Mouse (Mus musculus) CH12.LX (cell line): ENCODE results near the gene Tle6. TPM values are rescaled to one million over a fixed set of nuclear protein-coding genes. Genes with fewer than 3 reads are reported as not detected.
"Not testable (repeated sequence)": the region's sequence is repeated elsewhere in the genome, so short reads cannot be mapped to it uniquely, and the experiment has no call there.

Experiments
- DNase-seq: peaks from one replicate; pipeline ENCODE4 v3.0.0-alpha.2; 2013; ENCODE audit errors: extremely low read depth
- H3K27ac ChIP-seq: 2 replicates; pipeline ENCODE4 v1.5.1; 2012; ENCODE audit warnings: low read depth, mild to moderate bottlenecking, control low read depth, moderate library complexity; ENCODE audit not compliant: insufficient read depth
- H3K27me3 ChIP-seq: replicated peaks from 2 replicates; pipeline ENCODE3; 2012; ENCODE audit warnings: inconsistent platforms
- H3K36me3 ChIP-seq, 2 experiments: replicated peaks in 1 of 2; 2 replicates each; pipeline versions ENCODE3 to v1.6.1; 2012; ENCODE audit warnings: inconsistent platforms in 1 of 2, low read length in 1 of 2, mild to moderate bottlenecking in 1 of 2, mixed read lengths in 1 of 2, moderate library complexity in 1 of 2; ENCODE audit not compliant: control insufficient read depth in 1 of 2, insufficient read depth in 1 of 2
- H3K4me1 ChIP-seq, 2 experiments: 2 replicates each; pipeline ENCODE4 v1.6.1; 2012; ENCODE audit warnings: inconsistent platforms in 1 of 2, moderate library complexity in 1 of 2; ENCODE audit not compliant: insufficient read depth in 2 of 2, control insufficient read depth in 1 of 2
- H3K4me2 ChIP-seq: 2 replicates; pipeline ENCODE4 v1.6.1; 2012; ENCODE audit warnings: low read depth, mild to moderate bottlenecking, control low read depth; ENCODE audit not compliant: poor library complexity, insufficient read depth, severe bottlenecking
- H3K4me3 ChIP-seq, 3 experiments: fragments of 150-350 bp in 1 of 3; sonication (generic) in 1 of 3; replicated peaks in 1 of 3; 2 replicates each; pipeline versions ENCODE3 to v1.5.1; 2011 to 2012; ENCODE audit warnings: low read depth in 2 of 3, low read length in 2 of 3, mild to moderate bottlenecking in 2 of 3, moderate library complexity in 2 of 3, control low read depth in 1 of 3, improper control_type of control experiment in 1 of 3, inconsistent platforms in 1 of 3, mixed read lengths in 1 of 3; ENCODE audit not compliant: poor library complexity in 1 of 3
- H3K79me2 ChIP-seq: replicated peaks from 2 replicates; pipeline ENCODE4 v1.6.1; 2012; ENCODE audit warnings: mild to moderate bottlenecking, moderate library complexity; ENCODE audit not compliant: control insufficient read depth, poor library complexity, insufficient read depth, severe bottlenecking; ENCODE audit errors: extremely low read depth
- H3K9ac ChIP-seq: 2 replicates; pipeline ENCODE4 v1.6.1; 2012; ENCODE audit warnings: low read depth, mild to moderate bottlenecking, control low read depth, moderate library complexity; ENCODE audit not compliant: insufficient read depth
- H3K9me3 ChIP-seq: replicated peaks from 2 replicates; pipeline ENCODE3; 2012; ENCODE audit warnings: low read length, inconsistent platforms, mixed read lengths
- BHLHE40 ChIP-seq: IDR thresholded peaks from 2 replicates; pipeline ENCODE4 v1.6.1; 2011; ENCODE audit warnings: mild to moderate bottlenecking, low read depth, low read length, improper control_type of control experiment
- CHD2 ChIP-seq: IDR thresholded peaks from 2 replicates; pipeline ENCODE4 v1.6.1; 2011; ENCODE audit warnings: low read length, improper control_type of control experiment
- CTCF ChIP-seq, 2 experiments: IDR thresholded peaks in 1 of 2; conservative IDR thresholded peaks in 1 of 2; 2 replicates each; pipeline ENCODE4 v1.5.1; 2011 to 2012; ENCODE audit warnings: low read depth in 2 of 2, low read length in 2 of 2, improper control_type of control experiment in 1 of 2, inconsistent platforms in 1 of 2, mild to moderate bottlenecking in 1 of 2, moderate library complexity in 1 of 2
- E2F4 ChIP-seq: IDR thresholded peaks from 2 replicates; pipeline ENCODE4 v1.6.1; 2011; ENCODE audit warnings: low read depth, low read length, improper control_type of control experiment; ENCODE audit not compliant: insufficient replicate concordance
- EP300 ChIP-seq: IDR thresholded peaks from 2 replicates; pipeline ENCODE4 v1.6.1; 2011; ENCODE audit warnings: low read length, improper control_type of control experiment
- ETS1 ChIP-seq: conservative IDR thresholded peaks from 2 replicates; pipeline ENCODE4 v1.6.1; 2012; ENCODE audit warnings: low read depth, mild to moderate bottlenecking, inconsistent platforms, low read length, improper control_type of control experiment, moderate library complexity
- HCFC1 ChIP-seq: IDR thresholded peaks from 2 replicates; pipeline ENCODE4 v1.6.1; 2012; ENCODE audit warnings: low read depth, mild to moderate bottlenecking, inconsistent platforms, low read length, improper control_type of control experiment
- IRF4 ChIP-seq: IDR thresholded peaks from 2 replicates; pipeline ENCODE4 v1.6.1; 2014; ENCODE audit warnings: low read depth, mild to moderate bottlenecking, inconsistent platforms, low read length, improper control_type of control experiment
- JUN ChIP-seq: IDR thresholded peaks from 2 replicates; pipeline ENCODE4 v1.6.1; 2011; ENCODE audit warnings: low read depth, mild to moderate bottlenecking, low read length, improper control_type of control experiment, moderate library complexity; ENCODE audit not compliant: insufficient read depth
- KAT2A ChIP-seq: IDR thresholded peaks from 2 replicates; pipeline ENCODE4 v1.6.1; 2012; ENCODE audit warnings: low read length, improper control_type of control experiment, inconsistent platforms; ENCODE audit not compliant: insufficient replicate concordance
- MAX ChIP-seq: IDR thresholded peaks from 2 replicates; pipeline ENCODE4 v1.6.1; 2011; ENCODE audit warnings: low read length, improper control_type of control experiment
- MXI1 ChIP-seq: IDR thresholded peaks from 2 replicates; pipeline ENCODE4 v1.6.1; 2011; ENCODE audit warnings: mild to moderate bottlenecking, low read depth, low read length, improper control_type of control experiment
- NELFE ChIP-seq: IDR thresholded peaks from 2 replicates; pipeline ENCODE4 v1.6.1; 2011; ENCODE audit warnings: low read depth, low read length, improper control_type of control experiment
- POLR2AphosphoS2 ChIP-seq: IDR thresholded peaks from 2 replicates; pipeline ENCODE4 v1.6.1; 2011; ENCODE audit warnings: low read depth, low read length, improper control_type of control experiment
- SIN3A ChIP-seq: IDR thresholded peaks from 2 replicates; pipeline ENCODE4 v1.6.1; 2012; ENCODE audit warnings: low read length, improper control_type of control experiment, inconsistent platforms
- SMC3 ChIP-seq: IDR thresholded peaks from 2 replicates; pipeline ENCODE4 v1.6.1; 2011; ENCODE audit warnings: low read depth, low read length, improper control_type of control experiment
- TCF12 ChIP-seq: IDR thresholded peaks from 2 replicates; pipeline ENCODE4 v1.6.1; 2014; ENCODE audit warnings: low read depth, mild to moderate bottlenecking, inconsistent platforms, low read length, improper control_type of control experiment
- USF2 ChIP-seq: conservative IDR thresholded peaks from 2 replicates; pipeline ENCODE4 v1.6.1; 2011; ENCODE audit warnings: low read depth, low read length, improper control_type of control experiment
- ZKSCAN1 ChIP-seq: IDR thresholded peaks from 2 replicates; pipeline ENCODE4 v1.6.1; 2012; ENCODE audit warnings: low read depth, inconsistent platforms, low read length, improper control_type of control experiment, borderline replicate concordance
- ZMIZ1 ChIP-seq: IDR thresholded peaks from 2 replicates; pipeline ENCODE4 v1.6.1; 2012; ENCODE audit warnings: low read depth, mild to moderate bottlenecking, inconsistent platforms, low read length, improper control_type of control experiment
- dilution Hi-C: fragments of 300-500 bp; cut with MboI; formaldehyde crosslinking; loops from 2 replicates; pipeline ENCODE4 v1.14.3; 2020; ENCODE audit warnings: low sequenced_read_pairs; ENCODE audit not compliant: extremely low pct_unique_long_range_greater_than_20kb, extremely low pct_ligation_motif_present
- in situ Hi-C: fragments of 300-500 bp; cut with MboI; formaldehyde crosslinking; loops from 3 replicates; pipeline ENCODE4 v1.14.3; 2019; ENCODE audit warnings: low sequenced_read_pairs, low pct_ligation_motif_present, low pct_unique_long_range_greater_than_20kb, mixed read lengths
- polyA plus RNA-seq: library from polyadenylated mRNA; unstranded; fragments of >175 nt; gene quantifications from 2 replicates; pipeline ENCODE4 v1.2.1, GENCODE M21; 2012; ENCODE audit warnings: low read depth; ENCODE audit not compliant: insufficient read length
- total RNA-seq, 2 experiments: library from RNA; depleted of rRNA; stranded (reverse); fragments of 300-350 nt in 1 of 2; fragments of >200 nt in 1 of 2; gene quantifications; 2 replicates each; pipeline ENCODE4 v1.2.3; 2012 to 2014

Gene Tle6
- total and polyA plus RNA-seq, 3 experiments = 0.39 to 1.3 (median 1.2) TPM

- Histone ChIP-seq H3K4me2 (no peak overlapping the region), H3K27ac (no peak overlapping the region), H3K36me3 (no peaks in the 10 kb centered on the region), H3K9me3 (no peaks in the 10 kb centered on the region), H3K79me2 (no peaks in the 10 kb centered on the region), H3K9ac (no peak overlapping the region), H3K4me3 (no peak overlapping the region), H3K27me3 (peaks cover 40% of the 10 kb centered on the region), H3K4me1 (peaks cover 17% of the 10 kb centered on the region in 2 experiments)
- in situ Hi-C loops (no loop called here), dilution Hi-C loops (no loop called here)
- no peak for DNase-seq
- TF ChIP-seq ZKSCAN1 (no peak), CHD2 (no peak), NELFE (no peak), SMC3 (no peak), CTCF (conservative IDR thresholded peaks at IDR 0.05 in 1 of 2, IDR thresholded peaks at IDR 0.05 in 1 of 2; ENCODE audit: low read depth in 2 of 2, low read length in 2 of 2) (no peak), MAX (no peak), MXI1 (no peak), E2F4 (no peak), ETS1 (no peak), ZMIZ1 (no peak), HCFC1 (no peak), BHLHE40 (no peak), POLR2AphosphoS2 (no peak), USF2 (no peak), IRF4 (no peak), EP300 (no peak), KAT2A (no peak), TCF12 (no peak), JUN (no peak), SIN3A (no peak)
These were observed 40.7 kb upstream of the Tle6 start for GRCm38 (mm10) chr10:81641566-81641965.

- H3K9me3 ChIP-seq, H3K27ac ChIP-seq, H3K4me2 ChIP-seq, dilution Hi-C loops, DNase-seq, H3K9ac ChIP-seq, H3K4me3 ChIP-seq, H3K79me2 ChIP-seq, H3K36me3 ChIP-seq, in situ Hi-C loops: not testable (repeated sequence)
- H3K4me1 ChIP-seq = peaks cover 17% of the 10 kb centered on the region in 2 experiments
- peaks cover 46% of the 10 kb centered on the region for H3K27me3 ChIP-seq
These were observed 40.0 kb upstream of the Tle6 start for GRCm38 (mm10) chr10:81640825-81641224.
